Mouse (Mus musculus) brown adipose tissue, adult 24 weeks (tissue): Measurements from ENCODE around the gene Lmf1. TPM values are rescaled to one million over a fixed set of nuclear protein-coding genes. Genes with fewer than 3 reads are reported as not detected.

ENCODE experiments used
- H3K27ac ChIP-seq: fragments of 200-500 bp; replicated peaks from 2 replicates; pipeline ENCODE4 v1.5.1; 2012; ENCODE audit warnings: low read depth, mild to moderate bottlenecking, low read length
- H3K4me1 ChIP-seq: fragments of 200-500 bp; 2 replicates; pipeline ENCODE4 v1.6.1; 2012; ENCODE audit warnings: low read length, mixed read lengths; ENCODE audit not compliant: control insufficient read depth, insufficient read depth, insufficient read length
- H3K4me3 ChIP-seq: fragments of 200-500 bp; 2 replicates; pipeline ENCODE4 v1.5.1; 2012; ENCODE audit warnings: low read depth, mild to moderate bottlenecking, low read length, moderate library complexity; ENCODE audit not compliant: insufficient read depth
- polyA plus RNA-seq: library from polyadenylated mRNA; stranded (reverse); fragments of >200 nt; gene quantifications from 2 replicates; pipeline ENCODE4 v1.2.4, GENCODE M21; 2012; ENCODE audit not compliant: missing spikeins, insufficient read depth, insufficient read length

The Lmf1 gene
- polyA plus RNA-seq, 1 experiment = 24.0 TPM

DNA sequence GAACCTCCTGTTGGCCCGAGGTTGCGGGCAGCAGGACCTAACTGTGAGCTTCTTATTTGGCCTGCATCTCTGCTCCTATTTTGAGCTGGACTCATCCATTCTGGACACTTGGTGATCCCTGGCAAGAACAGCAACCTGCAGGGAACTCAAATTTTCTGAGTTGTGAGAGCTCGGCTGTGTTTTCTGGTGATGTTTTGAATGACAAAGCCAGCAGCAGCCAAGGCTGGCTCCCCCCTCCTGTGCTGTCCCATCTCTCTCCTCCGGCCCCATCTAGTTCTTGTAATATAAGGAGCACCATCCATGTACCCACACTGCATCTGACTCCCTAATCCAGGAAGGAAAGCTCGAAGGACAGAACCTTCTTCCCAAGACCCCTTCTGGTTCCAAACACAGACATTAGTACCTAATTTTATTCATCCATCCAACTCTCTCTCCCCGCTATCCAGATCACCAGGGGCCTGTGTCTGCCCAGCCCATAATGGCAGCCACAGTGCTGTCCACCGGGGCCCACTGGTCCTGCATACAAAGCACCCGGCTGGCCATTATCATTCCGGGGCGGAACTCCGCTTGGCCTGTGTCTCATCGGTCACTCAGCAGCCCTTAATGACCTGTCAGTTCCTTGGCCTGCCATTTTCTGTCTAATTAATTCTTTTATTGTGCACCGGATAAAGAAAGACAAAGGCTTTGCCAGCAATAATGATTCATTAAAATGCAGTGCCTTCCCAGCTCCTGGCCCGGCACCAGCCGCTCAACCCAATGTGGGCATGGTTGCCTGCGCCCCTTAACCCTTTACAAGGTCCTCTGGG, 17.5 kb upstream of the Lmf1 start:
- no peak overlapping the region for H3K4me3 ChIP-seq
- H3K4me1 ChIP-seq = no peaks in the 10 kb centered on the region
- no peak overlapping the region for H3K27ac ChIP-seq

DNA sequence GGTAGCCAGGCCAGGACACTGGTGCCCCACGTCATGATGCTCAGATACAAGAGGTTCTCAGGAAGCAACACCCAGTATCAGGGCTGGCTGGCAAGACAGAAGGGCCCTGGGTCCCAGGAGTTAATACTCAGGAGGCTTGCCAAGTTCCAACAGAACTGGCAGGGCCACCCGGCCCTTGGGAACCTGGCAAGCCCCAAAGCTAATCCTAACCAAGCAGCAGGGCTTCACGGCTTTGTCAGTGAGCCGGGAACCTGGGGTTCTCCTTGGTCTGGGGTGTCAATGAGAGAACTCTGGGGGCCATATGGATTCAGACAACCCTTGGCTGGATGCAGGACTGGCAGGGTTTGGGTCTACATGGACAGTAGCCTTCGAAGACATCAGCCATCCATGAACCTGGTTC, 14.4 kb upstream of the Lmf1 start:
- H3K27ac ChIP-seq = no peak overlapping the region
- H3K4me1 ChIP-seq = no peaks in the 10 kb centered on the region
- H3K4me3 ChIP-seq = no peak overlapping the region

DNA sequence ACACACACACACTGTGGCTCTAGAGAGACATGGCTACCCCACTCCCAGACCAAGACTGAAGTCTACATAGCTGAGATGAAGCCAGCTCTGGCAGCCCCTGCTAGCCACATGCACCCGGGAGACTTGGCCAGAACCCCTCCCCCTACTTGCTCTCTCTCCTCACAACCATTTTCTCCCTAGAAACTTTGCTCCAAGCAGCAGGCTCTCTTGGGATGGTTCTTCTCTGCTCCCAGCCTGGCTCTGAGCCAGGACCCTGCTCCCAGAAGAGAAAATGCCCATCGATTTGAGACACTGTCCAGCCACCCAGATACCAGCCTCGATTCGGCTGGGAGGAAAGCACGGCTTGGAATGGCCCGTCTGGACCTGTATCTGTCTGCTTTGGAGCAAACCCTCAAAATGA, 13.6 kb upstream of the Lmf1 start:
- Histone ChIP-seq H3K27ac (no peak overlapping the region), H3K4me1 (peaks cover 3% of the 10 kb centered on the region; the same call in 1 of the 2 replicates), H3K4me3 (no peak overlapping the region)

DNA sequence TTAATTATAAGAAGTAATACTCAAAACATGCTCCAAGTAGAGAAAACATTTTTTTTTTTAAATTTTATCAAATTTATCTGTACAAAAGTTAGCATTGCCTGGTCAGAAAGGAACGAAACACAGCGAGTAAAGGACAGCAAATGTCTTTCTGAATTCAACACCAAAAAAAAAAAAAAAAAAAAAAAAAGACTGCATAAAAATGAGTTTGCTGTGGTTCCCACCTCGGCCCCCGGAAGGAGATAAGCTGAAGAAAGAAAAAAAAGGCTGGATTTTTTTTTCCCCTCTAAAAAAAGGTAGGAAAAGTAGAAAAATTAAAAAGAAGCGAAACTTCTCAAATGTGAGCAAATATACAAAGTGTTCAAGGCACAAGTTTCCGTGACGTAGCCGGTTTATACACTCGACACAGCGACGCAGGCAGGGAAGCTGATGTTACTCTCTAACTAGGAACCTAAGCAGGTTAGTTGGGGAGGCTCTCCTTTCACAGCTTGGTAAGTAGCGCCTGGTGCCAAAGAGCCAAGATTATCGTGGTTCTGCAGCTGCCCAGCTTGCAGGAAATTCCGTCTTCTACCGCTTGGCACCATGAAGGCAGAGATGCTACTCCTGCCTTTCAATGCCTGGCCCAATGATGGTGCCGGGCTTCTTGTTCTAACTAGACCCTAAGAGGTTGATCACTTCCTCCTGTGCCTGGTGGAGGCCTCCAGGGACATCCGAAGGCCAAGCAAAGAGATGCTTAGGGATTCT, 12.9 kb upstream of the Lmf1 start:
- Histone ChIP-seq H3K4me1 (peaks cover 3% of the 10 kb centered on the region; the same call in 1 of the 2 replicates), H3K27ac (no peak overlapping the region), H3K4me3 (no peak overlapping the region)

DNA sequence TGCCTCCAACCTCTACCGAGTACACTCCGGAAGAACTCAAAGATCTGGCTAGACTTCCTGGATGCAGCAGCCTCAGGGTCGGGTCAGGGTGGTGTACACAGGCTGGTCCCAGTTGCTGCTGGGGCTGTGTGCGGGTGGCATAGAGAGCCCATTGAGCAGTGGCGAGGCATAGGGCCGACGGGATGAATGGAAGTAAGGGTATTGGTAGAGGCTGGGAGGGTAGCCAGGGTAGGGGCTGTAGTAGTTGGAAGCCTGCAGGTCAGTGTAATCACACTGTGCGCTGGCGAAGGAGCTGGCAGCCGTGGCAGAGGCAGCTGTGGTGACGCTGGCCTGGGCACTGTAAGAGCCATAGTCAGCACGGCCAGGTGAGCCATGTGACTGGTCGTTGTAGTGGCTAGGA, 11.6 kb upstream of the Lmf1 start:
- Histone ChIP-seq H3K27ac (no peak overlapping the region), H3K4me1 (peaks cover 3% of the 10 kb centered on the region; the same call in 1 of the 2 replicates), H3K4me3 (no peak overlapping the region)

DNA sequence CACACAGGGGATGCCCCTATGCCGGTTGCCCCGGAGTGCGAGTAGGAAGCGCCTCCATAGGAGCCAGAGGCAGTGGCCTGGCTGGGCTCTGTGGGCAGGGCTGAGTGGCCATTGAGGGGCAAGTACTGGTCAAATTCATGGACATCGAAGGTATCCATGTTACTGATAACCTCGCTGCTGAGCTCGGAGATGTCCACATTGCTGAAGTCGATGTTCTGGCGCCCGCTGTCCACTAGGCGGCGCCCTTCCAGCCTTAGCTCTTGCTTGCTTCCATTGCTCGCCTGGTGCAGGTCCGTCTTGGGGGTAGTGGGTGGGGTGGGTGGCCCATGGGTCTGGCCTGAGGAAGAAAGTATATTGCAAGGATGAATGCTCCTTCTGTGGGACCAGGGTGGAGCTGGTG, 11.1 kb upstream of the Lmf1 start:
- Histone ChIP-seq H3K4me3 (no peak overlapping the region), H3K4me1 (peaks cover 3% of the 10 kb centered on the region; the same call in 1 of the 2 replicates), H3K27ac (no peak overlapping the region)

DNA sequence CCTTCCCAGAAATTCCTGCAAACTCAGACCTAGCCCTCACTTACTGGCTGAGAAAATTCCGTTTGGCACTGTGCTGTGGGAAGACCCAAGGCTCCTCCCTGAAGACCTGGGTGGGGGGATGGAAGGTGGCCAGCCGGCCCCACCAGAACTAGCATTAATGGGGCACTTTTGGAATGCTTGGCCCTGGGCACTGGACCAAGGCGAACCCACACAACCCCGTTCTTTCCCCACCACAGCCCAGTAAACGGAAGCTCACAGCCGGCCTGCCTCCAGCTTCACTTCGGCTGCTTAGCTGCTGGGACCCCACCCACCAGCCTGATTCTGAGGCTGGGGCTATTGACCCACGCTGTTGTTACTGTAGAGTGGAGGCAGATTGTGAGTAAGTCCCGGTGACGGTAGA, 10.7 kb upstream of the Lmf1 start:
- Histone ChIP-seq H3K4me3 (no peak overlapping the region), H3K27ac (no peak overlapping the region)

DNA sequence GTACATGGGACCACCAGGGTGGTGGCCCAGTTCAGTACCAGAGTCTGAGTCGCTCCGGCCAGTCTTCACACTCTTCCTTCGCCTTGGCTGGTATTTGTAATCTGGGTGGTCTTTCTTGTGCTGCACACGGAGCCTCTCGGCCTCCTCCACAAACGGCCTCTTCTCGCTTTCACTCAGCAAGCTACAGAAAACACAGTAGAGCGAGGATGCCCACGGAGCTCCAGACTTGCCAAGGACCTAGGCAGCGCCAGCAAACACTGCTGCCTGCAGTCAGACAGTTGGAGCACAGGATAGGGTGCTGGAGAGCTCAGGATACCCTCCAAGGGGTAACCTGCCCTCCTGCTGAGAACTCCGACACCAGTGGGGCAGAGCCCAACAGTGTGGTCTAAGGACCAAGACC, 10.0 kb upstream of the Lmf1 start:
- peaks cover 3% of the 10 kb centered on the region; the same call in 1 of the 2 replicates for H3K4me1 ChIP-seq
- no peak overlapping the region for H3K27ac ChIP-seq
- no peak overlapping the region for H3K4me3 ChIP-seq

More for the DNA sequence above, 10.7 kb upstream of the Lmf1 start:
- H3K4me1 ChIP-seq = peaks cover 3% of the 10 kb centered on the region; the same call in 1 of the 2 replicates

DNA sequence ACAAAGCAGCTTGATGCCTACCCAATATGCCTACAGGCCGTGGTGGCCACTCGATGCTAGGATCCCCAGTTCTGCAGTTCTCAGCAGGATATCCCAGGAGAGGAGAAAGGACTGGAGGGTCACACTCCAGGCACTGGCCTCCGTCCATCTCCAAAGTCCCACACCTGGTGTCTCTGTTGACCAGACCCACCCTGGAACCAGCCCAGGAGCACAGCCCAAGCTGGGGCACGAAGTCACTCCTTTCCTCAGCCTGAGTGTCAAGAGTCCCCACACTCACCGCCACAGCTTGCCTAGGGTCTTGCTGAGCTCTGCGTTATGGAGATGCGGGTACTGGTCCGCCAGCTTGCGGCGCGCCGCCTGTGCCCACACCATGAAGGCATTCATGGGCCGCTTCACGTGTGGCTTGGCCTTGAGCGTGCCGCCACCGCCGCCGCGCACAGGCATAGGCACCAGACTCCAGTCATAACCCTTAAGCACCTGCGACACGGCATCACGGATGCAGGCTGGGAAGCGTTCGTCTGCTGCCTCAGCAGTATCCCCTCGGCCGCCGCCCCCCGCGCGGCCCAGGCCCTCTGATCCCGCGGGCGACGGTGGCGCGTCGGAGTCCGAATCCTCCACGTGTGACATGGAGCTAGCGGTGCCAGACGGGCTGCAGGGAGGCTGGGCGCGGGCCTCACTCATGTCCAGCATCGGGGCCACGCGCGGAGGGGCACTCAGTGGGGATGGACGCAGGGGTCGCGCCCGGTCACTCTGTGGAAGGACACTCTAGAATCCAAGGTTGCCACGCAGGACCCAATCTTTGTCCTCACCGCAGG, 8.8 kb upstream of the Lmf1 start:
- no peak overlapping the region for H3K27ac ChIP-seq
- H3K4me3 ChIP-seq = peak overlapping the region; percentile 71
- peaks cover 3% of the 10 kb centered on the region; the same call in 1 of the 2 replicates for H3K4me1 ChIP-seq

DNA sequence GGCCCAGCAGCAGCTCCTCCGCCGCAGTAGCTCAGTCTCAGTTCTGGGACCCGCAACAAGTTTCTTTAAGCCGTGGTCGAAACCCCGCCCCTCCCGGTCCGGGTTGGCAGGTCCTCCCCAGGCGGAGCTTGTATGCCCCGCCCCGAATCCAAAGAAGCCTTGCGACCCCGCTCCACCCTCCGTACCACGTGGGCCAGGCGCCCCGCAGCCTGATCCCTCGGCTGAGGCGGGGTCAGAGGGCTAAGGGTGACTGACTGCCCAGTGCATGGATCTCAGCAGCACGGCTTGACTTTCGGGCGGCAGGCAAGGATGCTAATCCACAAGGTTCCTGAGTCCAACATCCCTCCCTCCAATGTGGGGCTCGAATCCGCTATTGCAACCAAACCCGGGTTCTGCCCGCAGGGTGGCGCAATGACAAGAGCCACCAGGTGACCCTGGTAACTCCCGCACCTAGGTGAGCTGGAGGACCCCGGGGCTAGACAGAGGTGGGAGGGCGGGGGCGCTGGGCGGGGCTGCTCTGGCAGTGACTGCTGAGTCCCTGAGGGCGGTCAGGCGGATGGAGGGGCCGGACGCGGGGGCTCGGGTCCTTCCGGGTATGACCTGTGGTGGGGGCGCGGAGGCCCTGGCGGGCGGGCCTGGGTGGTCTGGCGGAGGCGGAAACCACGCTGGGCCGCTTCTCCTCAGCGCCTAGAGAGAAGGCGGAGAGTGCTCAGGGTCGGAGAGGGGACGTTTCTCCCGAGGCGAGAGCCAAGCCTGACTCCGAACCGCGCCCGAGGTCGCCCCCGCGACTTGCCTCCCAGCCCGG, 8.0 kb upstream of the Lmf1 start, which contains the start of gene Sox8:
Sox8 (minus strand) TSS at position 39 of the 805 bp plus-strand sequence.
- peak within 1 kb of the TSS; percentile 71 for H3K4me3 ChIP-seq
- H3K4me1 ChIP-seq = peaks cover 3% of the 10 kb centered on the region; the same call in 1 of the 2 replicates
- H3K27ac ChIP-seq = no peak within 1 kb of the TSS

DNA sequence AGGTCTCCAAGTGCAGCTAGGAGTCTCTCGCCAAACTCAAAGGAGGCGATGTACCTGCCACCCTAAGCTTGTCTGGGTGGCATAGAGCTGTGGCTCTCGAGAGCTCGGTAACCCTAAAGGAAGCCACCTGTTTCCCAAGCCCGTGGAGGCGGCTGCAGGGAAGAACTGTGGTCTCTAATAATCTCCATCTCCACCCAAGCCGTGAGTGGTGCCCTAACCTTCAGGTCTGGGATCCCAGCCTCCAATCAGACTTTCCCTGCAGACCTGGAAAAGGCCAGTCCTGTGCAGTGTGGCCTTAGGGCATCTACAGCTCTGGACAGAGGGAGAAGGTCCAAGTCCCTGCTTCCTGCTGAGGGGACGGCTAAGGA, 7.4 kb upstream of the Lmf1 start:
- peak overlapping the region; percentile 71 for H3K4me3 ChIP-seq
- H3K4me1 ChIP-seq = peaks cover 3% of the 10 kb centered on the region; the same call in 1 of the 2 replicates
- H3K27ac ChIP-seq = no peak overlapping the region

DNA sequence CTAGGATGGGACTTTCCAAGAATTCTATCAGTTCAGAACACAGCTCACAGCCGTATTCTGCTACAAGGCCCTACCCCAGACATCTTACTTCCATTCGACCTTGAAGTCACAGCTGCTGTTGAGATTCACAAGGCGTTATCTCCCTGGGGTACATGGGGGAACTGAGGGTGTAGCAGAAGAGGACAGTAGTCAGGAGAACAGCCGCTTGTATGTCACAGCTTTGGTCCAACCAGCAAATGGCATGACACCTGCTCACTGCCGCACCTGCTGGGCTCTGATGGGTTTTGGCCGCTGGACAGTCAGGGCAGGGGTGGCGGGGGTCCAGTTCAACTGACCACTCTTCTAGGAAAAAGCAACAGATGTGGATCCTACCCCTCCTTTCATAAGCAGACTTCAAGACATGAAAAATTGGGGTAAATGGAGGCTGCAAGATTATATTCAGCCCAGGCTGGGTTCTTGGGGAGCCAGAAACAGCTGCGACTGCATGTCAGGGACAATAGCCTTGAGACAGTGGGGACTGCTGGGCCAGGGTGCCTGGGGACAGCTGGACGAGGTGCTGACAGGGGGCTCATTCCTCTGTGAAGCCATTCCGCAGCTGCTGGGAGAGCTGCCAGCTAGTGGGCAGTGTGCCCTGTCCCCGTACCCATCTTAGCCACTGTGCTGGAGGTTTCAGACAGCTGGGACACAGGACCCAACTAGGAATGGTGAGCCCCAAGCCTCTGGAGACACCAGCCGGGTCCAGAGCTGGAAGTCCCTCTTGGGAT, 3.5 kb upstream of the Lmf1 start:
- Histone ChIP-seq H3K4me3 (no peak overlapping the region), H3K27ac (no peak overlapping the region), H3K4me1 (no peaks in the 10 kb centered on the region; the same call in 1 of the 2 replicates)

DNA sequence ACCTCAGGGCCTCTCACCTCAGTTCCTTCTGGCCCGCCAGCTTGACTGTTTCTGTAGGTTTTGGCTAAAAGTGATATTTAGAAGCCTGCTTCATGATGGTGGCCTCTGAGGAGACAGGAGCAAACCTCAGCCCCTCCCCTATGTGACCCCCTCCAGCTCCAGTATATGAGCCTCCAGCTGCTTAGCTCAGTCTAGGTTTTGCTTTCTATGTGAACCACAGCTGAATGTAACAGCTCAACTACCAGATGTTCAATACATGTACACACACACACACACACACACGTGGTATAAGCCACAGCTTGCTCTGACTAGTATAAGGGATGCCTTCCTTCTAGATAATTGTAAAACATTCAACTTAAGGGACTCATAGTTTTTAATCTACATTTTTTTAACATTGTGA, 2.9 kb upstream of the Lmf1 start:
- no peak overlapping the region for H3K27ac ChIP-seq

DNA sequence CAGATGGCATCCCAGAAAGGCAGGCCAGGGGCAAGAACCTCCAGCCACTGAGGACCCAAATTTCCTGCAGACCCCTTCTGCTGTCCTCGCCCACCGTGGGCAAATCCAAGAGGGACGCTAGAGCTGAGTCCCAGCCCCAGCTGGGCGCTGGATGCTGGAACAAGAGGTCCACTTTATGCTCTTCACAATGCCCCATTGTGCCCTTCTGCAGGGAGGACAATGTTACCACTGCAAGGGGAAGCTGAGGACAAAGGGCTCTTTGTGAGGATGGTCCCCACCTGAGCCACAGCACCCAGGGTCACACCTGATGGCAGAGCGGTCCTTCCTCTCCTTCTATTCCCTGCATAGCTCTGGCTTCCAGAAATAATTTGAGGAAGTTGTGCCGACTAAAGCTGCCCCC, 1.6 kb upstream of the Lmf1 start:
- Histone ChIP-seq H3K4me1 (no peaks in the 10 kb centered on the region), H3K27ac (no peak overlapping the region), H3K4me3 (no peak overlapping the region)

More for the DNA sequence above, 2.9 kb upstream of the Lmf1 start:
- Histone ChIP-seq H3K4me1 (no peaks in the 10 kb centered on the region), H3K4me3 (no peak overlapping the region)
